Mouse (Mus musculus) megakaryocyte, embryonic 14.5 days (primary cell): ENCODE data around the gene Nomo1. TPM values are rescaled to one million over a fixed set of nuclear protein-coding genes. Genes with fewer than 3 reads are reported as not detected.

Source experiments
- H3K27me3 ChIP-seq: replicated peaks from 2 replicates; pipeline ENCODE3; 2012; ENCODE audit warnings: inconsistent platforms
- H3K36me3 ChIP-seq: replicated peaks from 2 replicates; pipeline ENCODE3; 2012; ENCODE audit warnings: low read length, inconsistent platforms, mixed read lengths
- H3K4me1 ChIP-seq: 2 replicates; pipeline ENCODE4 v1.6.1; 2012; ENCODE audit warnings: inconsistent platforms
- H3K4me3 ChIP-seq: replicated peaks from 2 replicates; pipeline ENCODE3; 2012; ENCODE audit warnings: moderate library complexity, mild to moderate bottlenecking, inconsistent platforms
- H3K9me3 ChIP-seq: 2 replicates; pipeline ENCODE4 v1.6.1; 2012; ENCODE audit warnings: inconsistent platforms
- FLI1 ChIP-seq: IDR thresholded peaks from 2 replicates; pipeline ENCODE4 v1.6.1; 2012; ENCODE audit warnings: low read length, inconsistent platforms, mixed read lengths
- GATA1 ChIP-seq: IDR thresholded peaks from 3 replicates; pipeline ENCODE4 v1.6.1; 2012; ENCODE audit warnings: mixed read lengths, low read length, inconsistent platforms, borderline replicate concordance
- polyA plus RNA-seq: library from polyadenylated mRNA; stranded (reverse); fragments of >175 nt; gene quantifications from 2 replicates; pipeline ENCODE4 v1.2.3, GENCODE M21; 2012; ENCODE audit warnings: low replicate concordance; ENCODE audit not compliant: insufficient read depth

The Nomo1 gene
- polyA plus RNA-seq, 1 experiment, result 218 TPM

DNA sequence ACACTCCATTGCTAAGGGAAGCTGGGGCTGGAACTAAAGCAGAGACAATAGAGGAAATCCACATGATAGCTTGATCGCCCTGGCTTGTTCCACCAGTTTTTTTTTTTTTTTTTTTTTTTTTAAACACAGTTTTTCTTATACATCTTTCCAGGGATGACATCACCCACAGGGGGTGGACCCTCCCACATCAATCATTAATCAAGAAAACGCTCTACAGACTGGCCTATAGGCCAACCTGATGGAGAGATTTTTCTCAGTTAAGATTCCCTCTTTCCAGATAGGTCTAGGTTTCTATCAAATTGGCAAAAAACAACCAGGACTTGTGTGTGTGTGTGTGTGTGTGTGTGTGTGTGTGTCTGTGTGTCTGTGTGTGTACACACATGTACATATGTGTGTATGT lies 6.4 kb downstream of the Nomo1 start:
- peaks cover 89% of the 10 kb centered on the region for H3K36me3 ChIP-seq
- TF ChIP-seq GATA1 (no peak), FLI1 (no peak)
- H3K9me3 ChIP-seq, result no peaks in the 10 kb centered on the region

GRCm38 (mm10) chr7:46044106-46044505 lies 10.6 kb downstream of the Nomo1 start:
- Histone ChIP-seq H3K4me3 (no peak overlapping the region), H3K27me3 (no peaks in the 10 kb centered on the region), H3K9me3 (no peaks in the 10 kb centered on the region), H3K4me1 (peaks cover 54% of the 10 kb centered on the region), H3K36me3 (peaks cover 97% of the 10 kb centered on the region)
- TF ChIP-seq FLI1 (no peak), GATA1 (no peak)

More for the DNA sequence above, 6.4 kb downstream of the Nomo1 start:
- H3K4me3 ChIP-seq, result no peak overlapping the region
- H3K27me3 ChIP-seq, result no peaks in the 10 kb centered on the region
- peaks cover 78% of the 10 kb centered on the region for H3K4me1 ChIP-seq

GRCm38 (mm10) chr7:46045882-46046281 lies 12.4 kb downstream of the Nomo1 start:
- TF ChIP-seq GATA1 (no peak), FLI1 (no peak)
- Histone ChIP-seq H3K36me3 (peaks cover 96% of the 10 kb centered on the region), H3K9me3 (no peaks in the 10 kb centered on the region), H3K27me3 (no peaks in the 10 kb centered on the region), H3K4me1 (peaks cover 50% of the 10 kb centered on the region), H3K4me3 (no peak overlapping the region)

GRCm38 (mm10) chr7:46047873-46048562 lies 14.5 kb downstream of the Nomo1 start:
- H3K4me1 ChIP-seq, result peaks cover 35% of the 10 kb centered on the region
- TF ChIP-seq FLI1 (no peak), GATA1 (no peak)
- no peaks in the 10 kb centered on the region for H3K27me3 ChIP-seq
- H3K9me3 ChIP-seq, result no peaks in the 10 kb centered on the region
- H3K36me3 ChIP-seq, result peaks cover 93% of the 10 kb centered on the region
- no peak overlapping the region for H3K4me3 ChIP-seq

DNA sequence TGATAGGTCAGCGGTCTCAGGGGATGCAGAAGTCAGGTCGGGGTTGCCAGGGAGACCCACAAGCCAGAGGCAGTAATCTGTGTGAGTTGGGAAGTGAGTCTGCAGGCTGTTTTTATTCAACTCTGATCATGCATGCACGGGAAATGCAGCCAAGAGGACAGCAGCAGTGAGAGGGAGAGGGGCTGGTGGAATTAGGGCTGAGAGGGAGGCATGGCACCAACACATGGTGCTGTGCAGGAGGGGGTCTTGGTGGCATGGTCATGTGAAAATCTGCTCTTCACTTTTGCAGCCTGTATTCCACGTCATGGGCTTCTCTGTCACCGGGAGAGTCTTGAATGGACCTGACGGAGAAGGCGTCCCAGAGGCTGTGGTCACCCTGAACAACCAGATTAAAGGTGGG lies 16.5 kb downstream of the Nomo1 start:
- peaks cover 37% of the 10 kb centered on the region for H3K4me1 ChIP-seq
- H3K36me3 ChIP-seq, result peaks cover 93% of the 10 kb centered on the region
- TF ChIP-seq FLI1 (no peak), GATA1 (no peak)
- no peaks in the 10 kb centered on the region for H3K27me3 ChIP-seq
- no peaks in the 10 kb centered on the region for H3K9me3 ChIP-seq
- H3K4me3 ChIP-seq, result no peak overlapping the region

DNA sequence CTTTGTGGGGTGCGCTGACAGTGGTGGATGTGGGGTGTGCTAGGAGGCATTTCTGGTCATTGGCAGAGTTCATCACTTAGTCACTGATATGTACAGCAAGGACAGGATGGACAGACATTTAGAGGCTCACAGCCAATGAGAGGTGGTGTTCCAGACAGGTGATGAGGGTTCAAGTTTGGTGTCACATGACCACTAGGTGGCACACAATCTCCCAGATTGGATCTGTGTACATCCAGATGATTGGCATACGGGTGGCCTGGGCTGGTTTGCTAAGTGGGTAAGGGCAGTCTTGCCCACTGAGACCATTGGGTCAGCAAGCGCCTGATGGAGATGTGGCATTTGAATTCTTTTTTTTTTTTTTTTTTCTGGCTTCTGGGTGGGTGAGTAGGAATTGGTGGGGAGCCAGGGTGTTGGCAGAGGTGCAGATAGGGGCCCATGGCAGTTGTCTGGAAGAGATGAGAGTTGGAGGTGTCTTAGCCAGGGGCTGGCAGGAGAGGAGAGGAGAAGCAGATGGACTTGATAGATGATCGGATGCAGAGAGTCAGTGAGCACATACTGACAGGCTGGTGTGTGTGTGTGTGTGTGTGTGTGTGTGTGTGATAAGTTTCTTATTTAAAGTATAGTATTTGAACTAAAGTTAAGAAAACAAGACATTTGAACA lies 18.8 kb downstream of the Nomo1 start:
- no peaks in the 10 kb centered on the region for H3K9me3 ChIP-seq
- H3K36me3 ChIP-seq, result peaks cover 95% of the 10 kb centered on the region
- H3K4me1 ChIP-seq, result peaks cover 46% of the 10 kb centered on the region
- TF ChIP-seq FLI1 (no peak), GATA1 (no peak)
- no peak overlapping the region for H3K4me3 ChIP-seq
- H3K27me3 ChIP-seq, result no peaks in the 10 kb centered on the region

DNA sequence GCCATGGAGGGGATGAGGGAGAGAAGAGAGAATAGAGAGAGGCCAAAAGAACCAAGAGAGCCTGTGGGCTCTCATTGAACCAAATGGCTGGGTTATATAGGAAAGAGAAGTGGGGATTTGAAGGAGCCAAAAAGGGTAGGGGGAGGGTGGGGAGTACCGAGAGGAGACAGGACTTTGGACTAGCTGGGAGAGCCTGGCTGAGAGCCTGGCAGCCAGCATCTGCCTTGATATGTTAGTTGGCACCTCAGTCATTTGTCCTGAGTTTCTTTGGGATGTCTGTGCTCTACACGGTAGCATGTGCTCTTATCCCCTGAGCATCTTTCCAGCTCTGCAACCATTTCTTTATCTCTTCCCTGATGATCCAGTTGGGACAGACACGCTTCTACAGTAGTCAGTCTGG lies 20.1 kb downstream of the Nomo1 start:
- H3K27me3 ChIP-seq, result no peaks in the 10 kb centered on the region
- H3K36me3 ChIP-seq, result peaks cover 95% of the 10 kb centered on the region
- H3K4me1 ChIP-seq, result peaks cover 40% of the 10 kb centered on the region
- TF ChIP-seq GATA1, result no peak
- TF ChIP-seq FLI1, result no peak
- no peak overlapping the region for H3K4me3 ChIP-seq
- H3K9me3 ChIP-seq, result no peaks in the 10 kb centered on the region

DNA sequence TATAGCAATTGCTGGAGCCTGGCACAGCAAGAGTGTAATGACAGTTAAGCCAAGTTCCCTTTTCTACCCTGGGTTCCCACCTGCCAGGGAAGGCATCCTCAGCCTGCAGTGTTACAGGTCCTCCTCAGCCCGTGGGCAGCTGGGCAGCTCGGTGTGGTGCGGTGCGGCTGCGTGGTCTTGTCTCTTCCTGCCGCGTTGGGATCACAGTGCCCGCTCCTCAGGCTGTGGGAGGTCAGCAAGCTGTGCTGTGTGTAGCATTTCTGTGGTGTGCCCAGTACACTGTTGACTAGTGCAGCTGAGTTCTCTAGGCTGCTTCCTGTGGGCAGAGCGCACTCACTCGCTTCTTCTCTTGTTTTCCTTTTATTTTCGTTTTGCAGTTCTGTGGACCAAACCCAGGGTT lies 25.4 kb downstream of the Nomo1 start:
- Histone ChIP-seq H3K4me3 (peak overlapping the region; percentile 86), H3K36me3 (peaks cover 100% of the 10 kb centered on the region), H3K9me3 (no peaks in the 10 kb centered on the region), H3K27me3 (no peaks in the 10 kb centered on the region), H3K4me1 (peaks cover 29% of the 10 kb centered on the region)
- TF ChIP-seq FLI1, result no peak
- TF ChIP-seq GATA1, result no peak

DNA sequence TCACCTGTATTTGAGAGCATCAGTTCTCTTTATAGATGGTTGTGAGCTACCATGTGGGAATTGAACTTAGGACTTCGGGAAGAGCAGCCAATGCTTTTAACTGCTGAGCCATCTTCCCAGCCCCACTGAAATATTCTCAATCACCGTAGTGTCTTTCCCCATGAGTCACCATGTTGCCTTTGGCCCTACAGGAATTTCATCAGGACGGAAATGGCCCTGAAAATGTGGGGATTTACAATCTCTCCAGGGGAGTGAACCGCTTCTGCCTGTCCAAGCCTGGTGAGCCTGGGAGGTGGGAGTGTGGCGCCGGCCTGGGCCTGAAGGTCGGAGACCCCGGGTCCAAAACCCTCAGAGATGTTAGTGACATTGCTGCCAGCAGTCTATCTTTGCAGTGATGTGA lies 27.2 kb downstream of the Nomo1 start:
- no peak for TF ChIP-seq FLI1
- TF ChIP-seq GATA1, result no peak
- Histone ChIP-seq H3K27me3 (no peaks in the 10 kb centered on the region), H3K4me1 (peaks cover 37% of the 10 kb centered on the region), H3K36me3 (peaks cover 99% of the 10 kb centered on the region), H3K9me3 (no peaks in the 10 kb centered on the region), H3K4me3 (no peak overlapping the region)

DNA sequence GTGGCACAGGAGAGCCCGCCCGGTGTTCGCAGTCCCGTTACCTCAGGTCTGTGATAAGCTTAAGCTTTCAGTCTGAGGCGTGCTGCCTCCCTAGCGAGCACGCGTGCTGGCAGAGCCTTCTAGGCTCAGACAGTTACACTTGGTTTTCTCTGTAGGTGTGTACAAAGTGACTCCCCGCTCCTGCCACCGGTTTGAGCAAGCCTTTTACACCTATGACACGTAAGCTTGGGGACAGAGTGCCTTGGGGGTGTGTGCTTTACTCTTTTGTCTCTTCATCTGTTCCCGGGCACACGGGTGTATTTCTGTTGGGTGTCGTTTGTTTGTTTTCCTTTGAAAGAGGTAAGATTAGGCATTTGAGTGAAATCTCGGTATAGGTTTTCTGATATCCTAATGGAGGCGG lies 28.1 kb downstream of the Nomo1 start:
- Histone ChIP-seq H3K4me1 (peaks cover 39% of the 10 kb centered on the region), H3K27me3 (no peaks in the 10 kb centered on the region), H3K9me3 (no peaks in the 10 kb centered on the region), H3K36me3 (peaks cover 99% of the 10 kb centered on the region), H3K4me3 (no peak overlapping the region)
- TF ChIP-seq FLI1 (no peak), GATA1 (no peak)
